Mouse (Mus musculus) adrenal gland, postnatal 14 days (tissue): Measurements from ENCODE around the gene Ppm1a. TPM values are rescaled to one million over a fixed set of nuclear protein-coding genes. Genes with fewer than 3 reads are reported as not detected.
A peak's percentile ranks its signal among the peaks of the same experiment; 100 is the strongest.

Experiments
- DNase-seq: peaks from one replicate; pipeline ENCODE4 v3.0.0; 2021; ENCODE audit warnings: mixed read lengths
- total RNA-seq: library from RNA; stranded (reverse); gene quantifications from 2 replicates; pipeline ENCODE4 v1.2.3, GENCODE M21; 2021

Gene Ppm1a
- total RNA-seq, 1 experiment from 2014 or later = 244 TPM

DNA sequence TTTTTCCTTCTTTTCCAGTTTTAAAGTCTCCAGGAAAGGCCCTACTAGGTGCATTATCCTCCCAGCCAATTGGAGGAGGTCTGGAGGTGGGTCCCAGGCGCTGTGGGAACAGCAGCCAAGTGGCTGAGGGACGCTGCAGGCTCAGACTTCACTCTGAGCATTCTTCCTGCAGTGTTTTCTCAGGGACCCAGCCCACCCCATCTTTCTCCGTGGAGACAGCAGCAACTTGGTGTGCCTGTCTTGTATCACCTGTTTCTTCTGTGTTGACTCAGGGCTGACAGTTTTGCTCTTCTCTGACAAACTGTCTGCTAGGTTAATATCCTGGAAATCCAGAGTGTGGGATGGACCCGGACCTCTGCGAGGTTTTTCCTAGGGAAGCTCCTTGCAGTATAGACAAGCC is 68.4 kb downstream of the Ppm1a start:
- DNase-seq = no peak

- DNase-seq = no peak
These were observed 71.7 kb downstream of the Ppm1a start for GRCm38 (mm10) chr12:72828846-72829556.

- DNase-seq = no peak
These were observed 72.5 kb downstream of the Ppm1a start for GRCm38 (mm10) chr12:72829777-72830176.

GRCm38 (mm10) chr12:72830317-72830716 is 73.1 kb downstream of the Ppm1a start:
- no peak for DNase-seq

- peak; percentile 63 for DNase-seq
These were observed 74.6 kb downstream of the Ppm1a start for GRCm38 (mm10) chr12:72831711-72832432.

DNA sequence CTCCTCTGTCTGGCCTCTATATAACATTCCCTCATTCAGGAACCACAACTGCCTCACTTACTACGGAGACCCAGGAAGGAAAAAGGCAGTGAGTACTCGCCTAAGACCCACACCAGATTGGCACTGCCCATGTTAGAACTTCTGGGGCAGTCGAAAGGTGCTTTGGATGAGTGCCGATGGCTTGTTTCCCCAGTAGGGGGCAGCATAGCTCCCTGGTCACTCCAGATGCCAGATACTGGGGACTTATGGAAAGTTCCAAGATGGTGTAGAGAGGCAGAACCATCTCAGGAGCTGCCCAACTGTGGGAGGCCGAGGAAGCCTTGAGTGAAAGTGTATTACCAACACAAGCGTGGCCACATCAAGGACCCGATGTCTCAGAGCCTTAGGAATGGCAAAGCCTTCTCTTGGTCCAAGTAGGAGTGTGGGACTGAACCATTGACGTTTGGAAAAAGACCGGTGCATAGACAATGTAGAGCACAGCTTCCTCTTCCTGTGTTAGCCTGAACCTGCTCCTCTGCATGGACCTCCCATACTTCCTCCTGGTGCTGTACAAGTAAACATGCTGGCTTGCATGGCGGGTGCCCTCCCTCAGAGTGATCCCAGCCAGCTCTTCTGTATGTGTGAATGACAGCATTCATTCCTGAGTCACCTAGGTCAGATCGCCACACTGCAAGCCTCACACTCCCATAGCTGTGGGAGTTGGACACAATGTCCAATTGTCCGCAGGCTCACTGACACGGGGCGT is 77.7 kb downstream of the Ppm1a start:
- peak; percentile 54 for DNase-seq

DNA sequence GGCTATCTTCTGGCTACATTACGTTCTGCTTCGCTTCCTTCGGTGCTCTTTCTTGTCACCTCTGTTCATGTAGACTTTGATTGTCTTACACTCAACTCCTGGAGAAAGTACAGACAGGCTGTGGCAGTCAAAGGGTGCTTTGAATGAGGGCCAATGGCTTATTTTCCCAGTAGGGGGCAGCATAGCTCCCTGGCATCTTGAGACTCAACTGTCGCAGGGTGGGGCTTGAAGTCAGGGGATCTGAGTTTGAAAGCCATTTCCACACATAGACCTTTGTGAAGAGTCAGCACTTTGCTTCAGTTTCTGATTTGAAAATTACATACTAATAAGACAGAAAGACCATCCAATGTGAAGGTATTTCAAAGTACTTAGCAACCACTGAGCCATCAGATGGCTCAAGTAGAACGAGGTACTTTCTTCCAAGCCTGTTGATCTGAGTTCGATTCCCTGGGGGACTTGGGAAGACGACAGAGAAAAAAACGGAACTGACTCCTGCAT is 78.3 kb downstream of the Ppm1a start:
- DNase-seq = no peak

- no peak for DNase-seq
These were observed 80.0 kb downstream of the Ppm1a start for GRCm38 (mm10) chr12:72837302-72837701.

DNA sequence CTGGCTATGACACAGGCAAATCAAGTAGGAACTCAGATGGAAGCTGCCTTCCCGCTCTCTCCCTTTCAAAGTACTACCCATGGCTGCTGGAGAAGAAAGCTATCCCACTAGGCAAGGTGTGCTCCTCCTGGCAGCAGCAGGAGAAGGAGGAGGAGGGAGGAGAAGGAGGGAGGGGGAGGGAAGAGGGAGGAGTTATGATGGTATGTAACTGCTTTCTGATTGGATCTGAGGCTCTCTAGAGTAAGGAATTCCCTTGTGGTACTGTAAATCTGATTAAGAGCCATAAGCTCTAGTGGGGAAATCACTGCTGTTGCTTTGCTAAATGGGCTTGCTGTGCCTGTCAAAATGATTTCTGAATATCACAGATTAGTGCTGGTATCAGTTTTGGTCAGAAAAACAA is 84.2 kb downstream of the Ppm1a start:
- no peak for DNase-seq

- DNase-seq = no peak
These were observed 85.9 kb downstream of the Ppm1a start for GRCm38 (mm10) chr12:72843135-72843534.

- DNase-seq = no peak
These were observed 86.3 kb downstream of the Ppm1a start for GRCm38 (mm10) chr12:72843555-72843954.

- peak; percentile 79 for DNase-seq
These were observed 86.8 kb downstream of the Ppm1a start for GRCm38 (mm10) chr12:72843973-72844620.

- DNase-seq = no peak
These were observed 88.7 kb downstream of the Ppm1a start for GRCm38 (mm10) chr12:72845946-72846345.

DNA sequence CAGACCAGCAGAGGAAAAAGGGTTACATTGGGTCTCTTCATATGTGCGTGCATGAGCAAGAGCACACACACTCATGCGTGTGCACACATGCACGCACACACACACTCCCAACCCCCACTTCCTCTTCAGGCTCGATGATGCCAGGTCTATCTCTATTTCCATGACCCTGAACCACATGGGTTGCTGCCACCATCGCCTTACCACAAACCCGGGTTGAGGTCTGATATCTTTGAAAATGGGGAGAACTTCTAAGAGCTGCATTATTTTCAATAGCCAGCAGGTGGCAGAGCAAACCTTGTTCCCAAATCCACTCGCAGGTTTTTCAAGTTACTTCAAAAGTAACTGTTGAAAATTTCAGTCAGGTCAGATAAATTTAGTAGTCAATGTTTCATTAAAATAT is 90.5 kb downstream of the Ppm1a start:
- DNase-seq = peak; percentile 45

Other genes starting within 250 kb of the Ppm1a start
- 6.4 and 7.2 TPM in 2 replicates for gene Pcnx4, start 221.1 kb upstream of the Ppm1a start, total RNA-seq
- not detected in 2 replicates for gene Gm4756, start 107.8 kb upstream of the Ppm1a start, total RNA-seq
- gene Dhrs7, start 92.5 kb upstream of the Ppm1a start, total RNA-seq = 159 and 182 TPM in 2 replicates
- not detected in 2 replicates for gene Six6, start 182.4 kb downstream of the Ppm1a start, total RNA-seq
- gene 4930447C04Rik, start 183.3 kb downstream of the Ppm1a start, total RNA-seq = 1.0 and 1.1 TPM in 2 replicates